Mouse (Mus musculus): ENCODE measurements around the gene Ncoa3. TPM values are rescaled to one million over a fixed set of nuclear protein-coding genes. Genes with fewer than 3 reads are reported as not detected.
A peak's percentile ranks its signal among the peaks of the same experiment; 100 is the strongest.

Ncoa3 gene
- polyA plus RNA-seq, 1 experiment from 2014 or later: 17.4 TPM

DNA sequence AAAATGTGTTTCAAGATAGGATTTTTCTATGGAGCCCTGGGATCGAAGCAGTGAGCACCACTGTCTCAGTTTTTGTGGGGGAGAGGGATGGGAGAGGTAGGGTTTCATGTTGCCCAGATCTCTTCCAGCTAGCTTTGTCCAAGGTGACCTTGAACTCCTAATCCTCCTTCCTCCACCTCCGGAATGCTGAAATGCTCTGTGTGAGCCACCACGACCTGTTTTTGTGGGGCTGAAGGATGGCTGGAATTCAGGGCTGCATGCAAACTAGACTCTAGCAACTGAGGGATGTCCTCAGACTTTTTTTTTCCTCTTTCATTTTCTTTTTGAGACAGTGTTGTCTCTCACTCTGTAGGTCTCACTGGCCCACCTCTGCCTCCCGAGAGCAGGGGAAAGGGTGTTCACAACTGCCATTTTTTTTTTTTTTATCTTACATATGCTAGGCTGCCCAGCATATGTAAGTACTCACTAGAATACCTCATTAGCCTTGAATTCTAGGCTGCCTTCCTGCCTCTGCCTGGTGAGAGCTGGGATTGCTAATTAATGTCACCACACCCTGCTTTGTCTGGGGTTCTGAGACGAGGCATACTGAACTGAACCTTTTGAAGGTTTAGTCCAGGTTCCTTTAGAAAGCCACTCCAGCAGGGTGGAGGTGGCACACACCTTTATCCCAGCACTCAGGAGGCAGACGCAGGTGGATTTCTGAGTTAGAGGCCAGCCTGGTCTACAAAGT is 11.0 kb upstream of the Ncoa3 start:
- ATAC-seq (replicated peaks; ENCODE audit: low FRiP score): no peak
- Histone ChIP-seq H3K4me3 (ENCODE audit: low read depth, low read length) (no peak overlapping the region), H3K36me3 (ENCODE audit: control insufficient read depth, insufficient read depth, low read length) (no peaks in the 10 kb centered on the region), H3K27me3 (ENCODE audit: control insufficient read depth, insufficient read depth, low read length) (no peaks in the 10 kb centered on the region), H3K27ac (ENCODE audit: low read depth, low read length) (no peak overlapping the region), H3K4me2 (ENCODE audit: low read depth, low read length, severe bottlenecking) (no peak overlapping the region), H3K4me1 (replicated peaks; ENCODE audit: control insufficient read depth, insufficient read depth, low read length) (no peaks in the 10 kb centered on the region), H3K9me3 (ENCODE audit: control insufficient read depth, low read length) (no peaks in the 10 kb centered on the region), H3K9ac (ENCODE audit: low read length) (no peak overlapping the region)
- WGBS: 60% methylated on average over 6 of the region's 6 CpGs
- no peak for DNase-seq (ENCODE audit: low spot score)

DNA sequence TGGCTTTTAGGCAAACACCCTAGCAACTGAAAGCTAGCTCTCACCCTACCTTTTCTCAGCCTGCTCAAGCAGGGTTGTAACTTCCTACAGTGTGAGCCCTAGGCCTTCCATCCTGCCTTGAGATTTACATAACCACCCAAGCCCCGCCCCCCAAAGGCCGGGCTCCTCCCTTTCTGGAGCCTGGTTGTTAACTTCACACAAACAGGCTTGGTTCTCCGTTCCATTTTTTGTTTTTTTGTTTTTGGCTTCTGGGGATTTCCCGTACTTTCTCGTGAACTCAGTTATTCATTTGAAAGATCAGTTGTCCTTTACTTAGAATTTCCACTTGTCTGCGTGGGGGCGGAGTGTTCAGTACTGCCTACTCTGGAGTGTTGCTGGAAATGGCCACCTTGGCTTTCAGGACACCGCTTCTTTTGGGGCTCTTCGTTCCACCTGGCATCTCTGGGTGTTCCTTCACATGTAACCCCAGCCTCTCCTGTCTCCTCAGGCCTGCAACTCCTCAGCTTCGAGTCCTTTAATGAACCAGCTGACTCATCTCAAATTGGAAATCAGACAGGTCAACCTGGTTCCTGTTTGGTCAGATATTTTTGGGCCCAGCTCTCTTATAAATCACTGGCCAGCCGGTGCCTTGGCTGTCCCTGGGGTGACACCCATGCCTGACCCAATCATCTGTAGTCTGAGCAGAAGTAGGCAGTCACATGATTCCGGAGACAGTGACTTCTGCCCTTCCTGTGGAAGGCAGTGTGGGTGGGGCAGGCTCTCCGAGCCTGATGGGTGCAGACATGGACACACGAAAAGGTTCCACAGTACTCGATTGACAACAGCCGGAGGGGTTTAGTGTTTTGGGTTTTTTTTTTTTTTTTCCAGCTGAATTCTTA is 9.7 kb upstream of the Ncoa3 start:
- H3K27me3 ChIP-seq (ENCODE audit: control insufficient read depth, insufficient read depth, low read length): no peaks in the 10 kb centered on the region
- no peak overlapping the region for H3K9ac ChIP-seq (ENCODE audit: low read length)
- H3K9me3 ChIP-seq (ENCODE audit: control insufficient read depth, low read length): no peaks in the 10 kb centered on the region
- no peak overlapping the region for H3K27ac ChIP-seq (ENCODE audit: low read depth, low read length)
- DNase-seq (ENCODE audit: low spot score): no peak
- WGBS: 67% methylated on average over 16 of the region's 16 CpGs
- H3K4me2 ChIP-seq (ENCODE audit: low read depth, low read length, severe bottlenecking): no peak overlapping the region
- H3K4me1 ChIP-seq (replicated peaks; ENCODE audit: control insufficient read depth, insufficient read depth, low read length): peaks cover 4% of the 10 kb centered on the region; the same call in 1 of the 2 replicates
- no peak for ATAC-seq (replicated peaks; ENCODE audit: low FRiP score)
- no peak overlapping the region for H3K4me3 ChIP-seq (ENCODE audit: low read depth, low read length)
- no peaks in the 10 kb centered on the region for H3K36me3 ChIP-seq (ENCODE audit: control insufficient read depth, insufficient read depth, low read length)

DNA sequence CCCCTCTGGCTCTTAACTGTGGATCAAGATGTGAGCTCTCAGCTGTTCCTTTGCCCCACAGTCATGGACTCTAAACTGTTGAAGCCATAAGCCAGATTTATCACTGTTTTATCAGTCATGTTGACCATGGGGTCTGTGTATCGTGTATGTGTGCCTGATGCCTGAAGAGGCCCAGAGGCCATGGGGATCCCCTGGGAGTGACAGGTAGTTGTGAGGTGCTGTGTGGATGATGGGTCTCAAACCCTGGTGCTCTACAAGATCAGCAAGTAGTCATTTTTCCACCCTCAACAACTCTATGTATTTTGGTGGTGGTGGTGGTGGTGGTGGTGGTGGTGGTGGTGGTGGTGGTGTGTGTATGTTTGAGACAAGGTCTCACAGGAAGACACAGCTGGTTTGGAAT is 8.1 kb upstream of the Ncoa3 start:
- Histone ChIP-seq H3K27me3 (ENCODE audit: control insufficient read depth, insufficient read depth, low read length) (no peaks in the 10 kb centered on the region), H3K27ac (ENCODE audit: low read depth, low read length) (no peak overlapping the region), H3K4me3 (ENCODE audit: low read depth, low read length) (no peak overlapping the region), H3K36me3 (ENCODE audit: control insufficient read depth, insufficient read depth, low read length) (no peaks in the 10 kb centered on the region), H3K4me1 (replicated peaks; ENCODE audit: control insufficient read depth, insufficient read depth, low read length) (peaks cover 4% of the 10 kb centered on the region; the same call in 1 of the 2 replicates), H3K9ac (ENCODE audit: low read length) (no peak overlapping the region), H3K9me3 (ENCODE audit: control insufficient read depth, low read length) (no peaks in the 10 kb centered on the region), H3K4me2 (ENCODE audit: low read depth, low read length, severe bottlenecking) (no peak overlapping the region)
- ATAC-seq (replicated peaks; ENCODE audit: low FRiP score) (no peak), DNase-seq (ENCODE audit: low spot score) (no peak)
- WGBS: 96% methylated on average over 1 of the region's 1 CpGs

DNA sequence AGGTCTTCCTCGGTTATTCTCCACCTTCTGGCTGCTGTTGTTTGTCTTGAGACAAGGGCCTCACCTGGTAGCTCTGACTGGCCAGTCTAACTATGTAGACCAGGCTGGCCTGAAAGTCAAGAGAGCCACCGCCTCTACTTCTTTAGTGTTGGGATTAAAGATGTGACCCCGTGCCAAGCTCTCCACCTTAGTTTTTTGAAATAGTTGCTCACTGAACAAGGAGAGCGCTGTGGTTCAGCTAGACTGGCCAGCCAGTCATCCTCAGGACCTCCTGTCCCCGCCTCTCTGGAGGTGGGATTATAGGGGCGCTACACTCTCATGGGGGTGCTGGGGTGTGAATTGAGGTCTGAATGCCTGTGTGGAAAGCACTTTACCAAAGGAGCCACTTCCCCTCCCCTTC is 7.5 kb upstream of the Ncoa3 start:
- no peak overlapping the region for H3K4me3 ChIP-seq (ENCODE audit: low read depth, low read length)
- WGBS: 88% methylated on average over 6 of the region's 6 CpGs
- ATAC-seq (replicated peaks; ENCODE audit: low FRiP score): no peak
- H3K9ac ChIP-seq (ENCODE audit: low read length): no peak overlapping the region
- H3K36me3 ChIP-seq (ENCODE audit: control insufficient read depth, insufficient read depth, low read length): no peaks in the 10 kb centered on the region
- H3K27ac ChIP-seq (ENCODE audit: low read depth, low read length): no peak overlapping the region
- H3K27me3 ChIP-seq (ENCODE audit: control insufficient read depth, insufficient read depth, low read length): no peaks in the 10 kb centered on the region
- no peak overlapping the region for H3K4me2 ChIP-seq (ENCODE audit: low read depth, low read length, severe bottlenecking)
- peaks cover 4% of the 10 kb centered on the region; the same call in 1 of the 2 replicates for H3K4me1 ChIP-seq (replicated peaks; ENCODE audit: control insufficient read depth, insufficient read depth, low read length)
- DNase-seq (ENCODE audit: low spot score): no peak
- H3K9me3 ChIP-seq (ENCODE audit: control insufficient read depth, low read length): no peaks in the 10 kb centered on the region

DNA sequence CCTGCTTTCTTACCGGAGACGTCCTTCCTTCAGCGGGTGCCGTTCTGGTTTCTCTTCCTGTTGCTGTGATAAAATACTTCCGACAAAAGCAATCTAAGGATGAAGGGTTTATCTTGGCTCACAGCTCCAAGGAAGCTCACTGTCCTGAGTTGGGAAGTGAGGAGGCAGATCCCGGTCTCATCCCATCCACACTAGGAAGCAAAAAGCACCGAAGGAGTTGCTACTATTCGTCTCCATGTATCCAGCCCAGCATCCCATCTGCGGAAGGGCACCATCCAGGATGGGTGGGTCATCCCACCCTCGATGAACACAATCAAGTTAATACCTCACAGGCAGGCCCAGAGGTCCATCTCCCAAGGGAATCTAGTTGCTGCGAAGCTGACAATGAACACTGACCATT is 6.9 kb upstream of the Ncoa3 start:
- Histone ChIP-seq H3K9ac (ENCODE audit: low read length) (no peak overlapping the region), H3K4me1 (replicated peaks; ENCODE audit: control insufficient read depth, insufficient read depth, low read length) (peaks cover 4% of the 10 kb centered on the region; the same call in 1 of the 2 replicates), H3K4me2 (ENCODE audit: low read depth, low read length, severe bottlenecking) (no peak overlapping the region), H3K36me3 (ENCODE audit: control insufficient read depth, insufficient read depth, low read length) (no peaks in the 10 kb centered on the region), H3K4me3 (ENCODE audit: low read depth, low read length) (no peak overlapping the region), H3K27ac (ENCODE audit: low read depth, low read length) (no peak overlapping the region), H3K9me3 (ENCODE audit: control insufficient read depth, low read length) (no peaks in the 10 kb centered on the region), H3K27me3 (ENCODE audit: control insufficient read depth, insufficient read depth, low read length) (no peaks in the 10 kb centered on the region)
- no peak for DNase-seq (ENCODE audit: low spot score)
- WGBS: 93% methylated on average over 11 of the region's 11 CpGs
- no peak for ATAC-seq (replicated peaks; ENCODE audit: low FRiP score)

DNA sequence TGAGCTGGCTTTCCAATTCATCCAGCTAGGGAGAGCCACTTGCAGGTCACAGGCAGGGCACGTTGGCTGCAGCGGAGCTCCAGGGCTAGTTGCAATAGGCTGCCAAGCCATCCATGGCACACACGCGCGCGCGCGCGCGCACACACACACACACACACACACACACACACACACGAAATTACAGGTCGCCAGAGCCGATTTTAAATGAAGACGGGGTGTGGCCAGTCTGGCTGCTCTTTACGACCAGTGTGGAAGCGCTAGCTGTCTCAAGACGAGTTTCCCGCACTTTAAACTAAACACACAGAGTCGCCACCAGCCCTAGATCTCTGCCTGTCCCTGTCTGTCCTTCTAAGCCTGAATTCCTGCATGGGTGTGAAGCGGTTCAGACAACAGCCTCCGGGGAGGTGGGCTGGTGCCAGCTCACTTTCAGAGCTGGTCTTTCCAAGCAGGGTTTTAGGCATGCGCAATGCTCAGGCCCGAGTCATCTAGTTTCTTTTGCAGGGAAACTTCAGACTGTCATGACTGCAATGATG is 5.4 kb upstream of the Ncoa3 start:
- WGBS: 5% methylated on average over 15 of the region's 23 CpGs
- Histone ChIP-seq H3K27ac (ENCODE audit: low read depth, low read length) (no peak overlapping the region), H3K36me3 (ENCODE audit: control insufficient read depth, insufficient read depth, low read length) (no peaks in the 10 kb centered on the region), H3K4me3 (ENCODE audit: low read depth, low read length) (peak overlapping the region; percentile 37), H3K9me3 (ENCODE audit: control insufficient read depth, low read length) (no peaks in the 10 kb centered on the region), H3K4me1 (replicated peaks; ENCODE audit: control insufficient read depth, insufficient read depth, low read length) (peaks cover 4% of the 10 kb centered on the region; the same call in 1 of the 2 replicates), H3K4me2 (ENCODE audit: low read depth, low read length, severe bottlenecking) (peak overlapping the region; percentile 70), H3K9ac (ENCODE audit: low read length) (peak overlapping the region; percentile 54), H3K27me3 (ENCODE audit: control insufficient read depth, insufficient read depth, low read length) (no peaks in the 10 kb centered on the region)
- DNase-seq (ENCODE audit: low spot score) (peak; percentile 80), ATAC-seq (replicated peaks; ENCODE audit: low FRiP score) (peak; percentile 66; the same call in 1 of the 2 replicates)

DNA sequence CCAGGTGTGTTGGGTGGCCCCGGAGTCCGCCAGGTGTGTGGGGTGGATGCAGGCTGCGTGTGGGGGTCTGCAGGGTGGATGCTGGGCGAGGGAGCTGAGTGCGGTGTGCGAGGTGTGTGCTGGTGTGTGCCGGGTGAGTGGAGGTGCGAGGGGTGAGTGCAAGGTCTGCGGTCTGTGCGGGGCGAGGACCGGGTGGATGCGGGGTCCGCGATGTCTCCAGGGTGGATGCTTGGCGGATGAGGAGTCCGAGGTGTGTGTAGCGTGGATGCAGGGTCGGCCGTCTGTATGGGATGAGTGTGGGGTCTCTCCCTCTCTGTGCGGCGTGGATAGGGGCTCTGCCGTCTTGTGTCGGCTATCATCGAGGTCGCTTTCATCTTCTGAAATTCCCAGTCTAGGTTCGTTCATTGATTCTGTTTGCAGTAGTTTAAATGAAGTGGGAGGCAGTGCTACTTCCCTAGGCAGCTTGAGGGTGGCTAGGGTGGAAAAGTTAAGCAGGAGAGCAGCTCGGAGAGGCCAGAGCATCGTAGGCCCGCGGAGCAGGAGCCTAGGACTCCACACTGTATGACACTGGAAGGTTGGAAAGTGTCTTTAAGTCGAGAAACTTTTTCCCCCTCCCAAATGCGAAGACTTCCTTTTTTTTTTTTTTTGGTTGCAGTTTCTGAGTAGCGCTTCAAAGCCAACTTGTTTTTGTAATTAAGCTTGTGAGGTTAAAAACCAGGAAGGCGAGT is 901 bp downstream of the Ncoa3 start:
- Histone ChIP-seq H3K4me2 (ENCODE audit: low read depth, low read length, severe bottlenecking) (peak overlapping the region; percentile 95), H3K27ac (ENCODE audit: low read depth, low read length) (no peak overlapping the region), H3K9me3 (ENCODE audit: control insufficient read depth, low read length) (peaks cover 2% of the 10 kb centered on the region; the same call in 1 of the 2 replicates), H3K9ac (ENCODE audit: low read length) (peak overlapping the region; percentile 92), H3K27me3 (ENCODE audit: control insufficient read depth, insufficient read depth, low read length) (no peaks in the 10 kb centered on the region), H3K4me3 (ENCODE audit: low read depth, low read length) (peak overlapping the region; percentile 89), H3K36me3 (ENCODE audit: control insufficient read depth, insufficient read depth, low read length) (no peaks in the 10 kb centered on the region), H3K4me1 (replicated peaks; ENCODE audit: control insufficient read depth, insufficient read depth, low read length) (peaks cover 3% of the 10 kb centered on the region; the same call in 1 of the 2 replicates)
- peak; percentile 72 for ATAC-seq (replicated peaks; ENCODE audit: low FRiP score)
- DNase-seq (ENCODE audit: low spot score): peak; percentile 74
- WGBS: 5% methylated on average over 35 of the region's 35 CpGs

DNA sequence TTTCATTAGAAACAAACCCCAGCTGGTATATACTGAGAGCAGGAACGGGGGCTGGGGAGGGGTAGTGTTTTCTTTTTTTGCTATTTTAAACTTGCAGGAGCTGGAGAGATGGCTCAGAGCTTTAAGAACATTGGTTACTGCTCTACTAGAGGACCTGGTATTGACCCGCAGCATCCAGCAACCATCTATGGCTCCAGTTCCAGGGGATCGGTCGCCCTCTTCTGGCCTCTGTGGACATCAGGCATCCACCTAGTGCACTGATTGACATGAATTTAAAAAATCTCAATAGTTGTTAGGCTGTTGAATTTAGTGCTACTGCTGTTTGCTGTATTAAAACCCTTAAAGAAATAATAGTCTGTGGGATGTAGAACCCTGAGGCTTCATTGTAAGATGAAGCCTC is 1.9 kb downstream of the Ncoa3 start:
- 94% methylated on average over 4 of the region's 4 CpGs for WGBS
- H3K4me2 ChIP-seq (ENCODE audit: low read depth, low read length, severe bottlenecking): no peak overlapping the region
- peaks cover 7% of the 10 kb centered on the region for H3K4me1 ChIP-seq (replicated peaks; ENCODE audit: control insufficient read depth, insufficient read depth, low read length)
- H3K9ac ChIP-seq (ENCODE audit: low read length): no peak overlapping the region
- H3K4me3 ChIP-seq (ENCODE audit: low read depth, low read length): no peak overlapping the region
- H3K9me3 ChIP-seq (ENCODE audit: control insufficient read depth, low read length): peaks cover 2% of the 10 kb centered on the region; the same call in 1 of the 2 replicates
- no peaks in the 10 kb centered on the region for H3K36me3 ChIP-seq (ENCODE audit: control insufficient read depth, insufficient read depth, low read length)
- H3K27me3 ChIP-seq (ENCODE audit: control insufficient read depth, insufficient read depth, low read length): no peaks in the 10 kb centered on the region
- ATAC-seq (replicated peaks; ENCODE audit: low FRiP score): no peak
- no peak overlapping the region for H3K27ac ChIP-seq (ENCODE audit: low read depth, low read length)
- DNase-seq (ENCODE audit: low spot score): no peak
